Mouse (Mus musculus): ENCODE measurements around the gene Slc25a44.

GRCm38 (mm10) chr3:88403522-88404230 is 21.3 kb downstream of the Slc25a44 start:
- TF ChIP-seq GATA1 (IDR thresholded peaks at IDR 0.05; ENCODE audit: borderline replicate concordance, low read length) (no peak), CTCF (IDR thresholded peaks at IDR 0.05; ENCODE audit: low read depth, low read length) (no peak)
